Mouse (Mus musculus) forebrain, postnatal 0 days (tissue): ENCODE measurements at regions not wholly inside any gene's neighbourhood (a gene's known extent, or its start where the extent isn't known, plus 50 kb on each side); places are given as distances from the start of the nearest gene placed in this dataset.

Source experiments
- ATAC-seq: fragments of 200-750 bp; cut with Nextera tagmentation; 2 replicates; pipeline ENCODE4 v1.8.0; 2017; ENCODE audit warnings: mild to moderate bottlenecking, moderate library complexity
- DNase-seq: peaks from one replicate; pipeline ENCODE4 v3.0.0-alpha.2; 2015
- H3K27ac ChIP-seq: fragments of 300-500 bp; sonication (generic); 2 replicates; pipeline ENCODE4 v1.5.1; 2014; ENCODE audit warnings: low read depth, mild to moderate bottlenecking, antibody characterized with exemption, low read length, moderate library complexity, mixed read lengths
- H3K27me3 ChIP-seq: fragments of 300-500 bp; sonication (generic); 2 replicates; pipeline ENCODE4 v1.6.1; 2014; ENCODE audit warnings: mild to moderate bottlenecking, low read length, mixed read lengths; ENCODE audit not compliant: insufficient read depth
- H3K36me3 ChIP-seq: fragments of 300-500 bp; sonication (generic); 2 replicates; pipeline ENCODE4 v1.6.1; 2014; ENCODE audit warnings: mild to moderate bottlenecking, moderate library complexity; ENCODE audit not compliant: insufficient read depth
- H3K4me1 ChIP-seq: fragments of 300-500 bp; sonication (generic); 2 replicates; pipeline ENCODE4 v1.6.1; 2014; ENCODE audit warnings: antibody characterized with exemption; ENCODE audit not compliant: insufficient read depth
- H3K4me2 ChIP-seq: fragments of 300-500 bp; sonication (generic); 2 replicates; pipeline ENCODE4 v1.6.1; 2014; ENCODE audit warnings: low read depth, mild to moderate bottlenecking, moderate library complexity
- H3K4me3 ChIP-seq: fragments of 300-500 bp; sonication (generic); 2 replicates; pipeline ENCODE4 v1.5.1; 2014; ENCODE audit warnings: low read depth, low read length, mixed read lengths
- H3K9ac ChIP-seq: fragments of 300-500 bp; sonication (generic); 2 replicates; pipeline ENCODE4 v1.6.1; 2014; ENCODE audit warnings: mild to moderate bottlenecking
- H3K9me3 ChIP-seq: fragments of 300-500 bp; sonication (generic); 2 replicates; pipeline ENCODE4 v1.6.1; 2016; ENCODE audit warnings: low read length
- CTCF ChIP-seq: sonication (generic); IDR thresholded peaks from 2 replicates; pipeline ENCODE4 v1.5.1; 2016; ENCODE audit warnings: antibody characterized with exemption, control low read depth, low read depth
- WGBS: fragments of 180-500 bp; shearing (Covaris S2); extraction: QIAGEN DNeasy Blood & Tissue Kit; methylation state at CpG from one replicate; pipeline ENCODE4 v1.1.7; 2014; 5-methylcytosine and 5-hydroxymethylcytosine counted together

DNA sequence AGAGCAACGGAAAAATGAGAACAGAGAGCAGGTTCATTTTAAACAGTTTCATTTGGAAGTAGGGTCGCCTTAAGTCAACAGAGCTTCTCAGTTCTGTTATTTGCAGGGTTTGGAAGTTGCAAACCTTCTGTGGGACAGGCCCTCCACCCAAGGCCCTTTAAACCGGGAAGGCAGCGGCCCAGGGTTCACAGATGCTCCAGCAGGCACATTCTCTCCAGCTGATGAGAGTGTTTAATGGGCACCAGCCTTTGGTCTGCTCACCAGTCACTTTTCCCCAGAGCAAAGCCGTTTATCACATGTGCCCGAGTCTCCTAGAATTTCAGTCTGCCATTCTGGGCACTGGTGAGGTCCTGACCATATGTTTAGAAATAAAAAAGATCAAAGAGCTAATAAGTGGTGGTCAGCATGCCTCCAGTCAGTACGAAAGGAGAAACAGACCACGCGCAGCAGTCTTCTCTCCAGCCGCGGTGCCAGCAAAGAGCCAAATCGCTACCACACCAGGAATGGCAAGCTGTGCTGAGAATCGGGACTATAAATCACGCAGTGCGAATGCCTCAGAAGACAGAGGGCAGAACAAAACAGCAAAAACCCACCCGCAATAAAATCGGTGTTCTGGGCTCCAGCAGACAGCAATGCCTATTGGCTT is 173.5 kb downstream of the Papss1 start:
- H3K4me1 ChIP-seq = no peaks in the 10 kb centered on the region
- H3K9ac ChIP-seq = no peak overlapping the region
- no peaks in the 10 kb centered on the region for H3K27me3 ChIP-seq
- no peaks in the 10 kb centered on the region for H3K9me3 ChIP-seq
- H3K36me3 ChIP-seq = no peaks in the 10 kb centered on the region
- TF ChIP-seq CTCF = no peak
- no peak overlapping the region for H3K27ac ChIP-seq
- ATAC-seq (no peak), DNase-seq (no peak)
- H3K4me2 ChIP-seq = no peak overlapping the region
- 89% methylated on average over 17 of the region's 17 CpGs for WGBS
- no peak overlapping the region for H3K4me3 ChIP-seq

DNA sequence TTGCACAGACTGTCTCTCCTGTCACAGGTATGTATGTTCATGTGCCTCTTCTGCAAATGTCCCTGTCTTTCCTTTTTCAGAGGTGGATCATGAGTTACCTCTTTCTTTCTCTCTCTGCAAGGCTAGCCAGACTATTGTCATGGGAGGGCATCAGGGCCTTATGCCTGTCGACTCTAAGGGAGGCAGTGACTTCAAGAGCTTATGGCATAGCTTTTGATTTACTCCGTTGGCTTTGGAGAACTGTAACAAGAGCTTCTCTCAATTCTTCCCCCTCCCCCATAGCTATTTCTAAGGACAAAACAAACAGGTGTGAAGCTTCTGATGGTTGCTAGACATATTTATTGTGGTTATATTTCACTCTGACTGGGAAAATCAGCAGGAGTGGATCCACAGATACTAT is 191.0 kb downstream of the Papss1 start:
- H3K36me3 ChIP-seq = no peaks in the 10 kb centered on the region
- 77% methylated on average over 2 of the region's 2 CpGs for WGBS
- H3K4me3 ChIP-seq = no peak overlapping the region
- H3K27ac ChIP-seq = no peak overlapping the region
- no peaks in the 10 kb centered on the region for H3K27me3 ChIP-seq
- DNase-seq (no peak), ATAC-seq (no peak)
- H3K4me2 ChIP-seq = no peak overlapping the region
- TF ChIP-seq CTCF = no peak
- no peak overlapping the region for H3K9ac ChIP-seq
- no peaks in the 10 kb centered on the region for H3K4me1 ChIP-seq
- H3K9me3 ChIP-seq = 0 out of 2 replicates have a peak, but pooled peaks cover 5% of the 10 kb centered on the region

DNA sequence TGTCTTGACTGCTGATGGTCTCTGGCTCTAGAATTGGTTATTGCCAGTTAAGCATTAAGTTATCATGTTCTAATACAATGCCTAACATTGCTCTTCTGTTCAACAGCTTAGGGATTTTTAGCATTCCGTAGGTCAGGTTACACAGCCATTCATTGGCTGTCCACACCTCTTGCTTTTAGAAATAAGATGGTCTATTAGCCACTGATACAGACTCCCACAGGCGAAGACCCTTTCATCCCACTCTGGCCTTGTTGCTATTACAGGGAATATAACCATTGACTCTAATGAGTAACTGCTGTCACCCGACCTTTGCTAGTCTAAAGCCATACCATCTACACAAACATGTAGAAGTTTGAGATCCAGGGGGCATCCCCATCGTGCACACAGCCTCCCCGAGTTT is 191.6 kb downstream of the Papss1 start:
- H3K9me3 ChIP-seq = 0 out of 2 replicates have a peak, but pooled peaks cover 5% of the 10 kb centered on the region
- H3K9ac ChIP-seq = no peak overlapping the region
- no peaks in the 10 kb centered on the region for H3K36me3 ChIP-seq
- no peak overlapping the region for H3K4me3 ChIP-seq
- 76% methylated on average over 5 of the region's 5 CpGs for WGBS
- H3K4me2 ChIP-seq = no peak overlapping the region
- H3K27me3 ChIP-seq = no peaks in the 10 kb centered on the region
- no peaks in the 10 kb centered on the region for H3K4me1 ChIP-seq
- H3K27ac ChIP-seq = no peak overlapping the region
- DNase-seq = no peak
- ATAC-seq = no peak
- TF ChIP-seq CTCF = no peak

DNA sequence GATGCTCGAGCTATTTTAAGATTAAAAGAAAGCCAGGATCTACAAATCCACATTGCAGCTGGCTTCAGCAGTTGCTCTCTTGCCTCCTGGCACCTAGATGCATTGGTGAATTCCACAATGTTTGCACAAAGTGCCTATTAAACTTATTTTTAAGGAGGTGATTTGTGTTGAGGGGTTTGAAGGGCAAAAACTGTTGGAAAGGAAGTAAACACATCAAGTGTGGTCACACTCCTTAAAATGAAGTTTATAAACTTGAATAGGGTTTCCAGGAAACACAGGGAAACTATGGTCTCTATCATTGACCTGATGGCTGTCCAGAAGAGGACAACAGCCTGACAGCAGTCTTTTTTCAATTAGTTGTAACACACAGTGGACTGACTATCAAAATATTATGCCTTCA is 205.4 kb downstream of the Papss1 start:
- H3K4me2 ChIP-seq = no peak overlapping the region
- DNase-seq (no peak), ATAC-seq (no peak)
- H3K27me3 ChIP-seq = no peaks in the 10 kb centered on the region
- no peaks in the 10 kb centered on the region for H3K36me3 ChIP-seq
- H3K27ac ChIP-seq = no peak overlapping the region
- no peaks in the 10 kb centered on the region for H3K9me3 ChIP-seq
- TF ChIP-seq CTCF = no peak
- no peak overlapping the region for H3K9ac ChIP-seq
- H3K4me1 ChIP-seq = no peaks in the 10 kb centered on the region
- H3K4me3 ChIP-seq = no peak overlapping the region
- 64% methylated on average over 1 of the region's 1 CpGs for WGBS

DNA sequence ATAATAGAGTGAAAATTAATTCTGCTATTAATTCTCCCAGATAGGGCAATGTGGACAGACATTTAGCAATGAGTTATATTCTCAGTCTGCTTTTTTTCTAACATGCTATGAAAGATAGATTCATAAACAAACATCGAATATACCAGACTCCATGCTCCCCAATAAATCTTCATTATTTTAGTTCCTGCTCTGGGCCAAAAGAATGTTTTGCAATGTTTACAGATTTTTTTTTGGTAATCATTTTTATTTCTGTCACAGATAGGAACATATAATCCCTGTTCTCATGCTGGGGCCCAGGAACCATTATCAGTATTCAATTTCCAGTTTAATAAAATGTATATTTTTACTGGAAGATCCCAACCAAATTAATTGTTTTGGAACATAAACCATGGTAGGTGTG is 205.9 kb downstream of the Papss1 start:
- no peak for DNase-seq
- Histone ChIP-seq H3K4me3 (no peak overlapping the region), H3K36me3 (no peaks in the 10 kb centered on the region), H3K9ac (no peak overlapping the region), H3K4me1 (no peaks in the 10 kb centered on the region), H3K4me2 (no peak overlapping the region), H3K27ac (no peak overlapping the region), H3K9me3 (no peaks in the 10 kb centered on the region), H3K27me3 (no peaks in the 10 kb centered on the region)
- TF ChIP-seq CTCF = no peak
- no peak for ATAC-seq
- 94% methylated on average over 1 of the region's 1 CpGs for WGBS

DNA sequence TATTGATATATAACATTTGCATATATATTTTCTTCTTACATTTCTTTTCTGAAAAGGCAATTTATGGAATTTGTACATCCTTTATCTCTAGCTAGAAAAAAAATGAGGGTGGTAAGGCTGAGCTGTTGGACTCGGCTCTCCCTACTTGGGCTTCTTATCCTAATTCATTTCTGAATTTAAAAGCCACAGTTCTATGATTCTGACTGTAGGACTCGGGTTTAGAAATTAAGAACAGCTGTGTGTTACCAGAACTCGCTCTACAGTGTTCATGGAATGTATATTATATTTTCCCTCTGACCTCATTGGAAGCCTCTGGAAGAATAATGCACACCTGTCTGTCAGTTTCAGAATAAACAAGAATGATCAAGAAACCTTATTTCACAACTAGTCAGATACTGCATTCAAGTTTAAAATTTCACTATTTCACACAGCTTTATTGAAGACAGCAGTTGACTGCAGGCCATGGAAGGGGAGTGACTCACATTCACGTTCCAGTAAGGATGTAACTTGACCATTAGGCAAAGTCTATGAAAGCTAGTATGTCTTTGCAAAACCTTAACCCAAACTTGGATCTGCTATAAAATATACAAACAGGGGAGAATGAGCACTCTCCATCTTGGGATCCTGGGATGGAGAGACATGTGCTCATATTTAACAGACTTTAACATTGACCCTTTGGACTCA is 207.4 kb downstream of the Papss1 start:
- no peak overlapping the region for H3K9ac ChIP-seq
- WGBS = 83% methylated on average over 4 of the region's 4 CpGs
- TF ChIP-seq CTCF = no peak
- no peak overlapping the region for H3K4me2 ChIP-seq
- no peaks in the 10 kb centered on the region for H3K27me3 ChIP-seq
- no peak overlapping the region for H3K4me3 ChIP-seq
- no peak for ATAC-seq
- no peak for DNase-seq
- no peaks in the 10 kb centered on the region for H3K9me3 ChIP-seq
- H3K4me1 ChIP-seq = no peaks in the 10 kb centered on the region
- H3K27ac ChIP-seq = no peak overlapping the region
- H3K36me3 ChIP-seq = no peaks in the 10 kb centered on the region

DNA sequence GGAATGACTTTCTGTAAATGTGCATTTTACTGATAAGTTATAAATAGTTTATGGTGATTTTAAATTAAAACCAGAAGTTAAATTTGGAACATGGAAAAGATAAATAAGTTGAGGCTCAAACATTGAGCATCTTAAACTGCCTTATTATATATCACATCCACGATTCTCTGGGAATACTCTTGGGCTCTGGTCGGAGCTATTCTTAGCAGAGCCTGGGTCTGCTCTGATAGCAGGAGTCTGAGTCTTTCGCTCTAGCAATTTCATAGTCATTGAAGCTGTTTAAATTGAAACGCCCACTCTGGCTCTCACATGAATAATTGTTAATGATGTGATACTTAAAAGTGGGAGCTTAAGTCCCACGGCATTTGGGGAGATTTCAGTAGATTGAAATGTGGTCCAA is 208.0 kb downstream of the Papss1 start:
- Histone ChIP-seq H3K9ac (no peak overlapping the region), H3K4me2 (no peak overlapping the region), H3K4me1 (no peaks in the 10 kb centered on the region), H3K27ac (no peak overlapping the region), H3K9me3 (no peaks in the 10 kb centered on the region), H3K36me3 (no peaks in the 10 kb centered on the region), H3K27me3 (no peaks in the 10 kb centered on the region), H3K4me3 (no peak overlapping the region)
- no peak for TF ChIP-seq CTCF
- ATAC-seq = no peak; the same call in 1 of the 2 replicates
- DNase-seq = no peak
- WGBS = 60% methylated on average over 5 of the region's 5 CpGs
